21 mouse cellular contexts compared by ENCODE assay signal in genomic region chr2:34468559-34469141, GRCm38 (mm10).
A peak's percentile ranks its signal among the peaks of the same experiment; 100 is the strongest.
DNase-seq lines count a peak whose midpoint lies in the region; ATAC-seq and TF ChIP-seq lines count a peak whose summit lies in the region.
"Had no signal": no experiment of that assay in that cellular context is flagged by ENCODE, and none has a peak within 500 bp of the region (broad histone marks: within the 10 kb centered on the region; RNA-seq: fewer than 3 reads in every experiment).

No protein-coding gene starts in this region.

- no peak overlapping the region for H3K4me3 ChIP-seq in liver, adult 2 months (ENCODE audit: insufficient read depth, low read depth, low read length)
- H3K4me3 ChIP-seq in liver, embryonic 11.5 days (ENCODE audit: low read depth, low read length), result no peak overlapping the region
- H3K4me3 ChIP-seq: forebrain, embryonic 13.5 days; heart, embryonic 13.5 days; midbrain, embryonic 15.5 days; stomach, embryonic 15.5 days had no signal

- no peaks in the 10 kb centered on the region for H3K36me3 ChIP-seq in liver, adult 2 months (ENCODE audit: control insufficient read depth, insufficient read depth, low read length)
- no peaks in the 10 kb centered on the region for H3K36me3 ChIP-seq in liver, embryonic 11.5 days (ENCODE audit: control insufficient read depth, insufficient read depth, low read length)
- H3K36me3 ChIP-seq: heart, embryonic 13.5 days; midbrain, embryonic 15.5 days; stomach, embryonic 15.5 days had no signal

- H3K4me2 ChIP-seq in liver, embryonic 11.5 days, result no peak overlapping the region
- H3K4me2 ChIP-seq: forebrain, embryonic 13.5 days; heart, embryonic 13.5 days; midbrain, embryonic 15.5 days; stomach, embryonic 15.5 days had no signal

- 36% methylated on average over 7 of the region's 7 CpGs for WGBS in liver, adult 2 months
- WGBS in liver, embryonic 11.5 days, result 67% methylated on average over 7 of the region's 7 CpGs

- peaks cover 4% of the 10 kb centered on the region; the same call in 1 of the 2 replicates for H3K79me2 ChIP-seq in liver, adult 2 months (ENCODE audit: control insufficient read depth, insufficient read depth, low read length)

- H3K9ac ChIP-seq in liver, adult 2 months (ENCODE audit: low read depth, low read length), result no peak overlapping the region
- H3K9ac ChIP-seq in liver, embryonic 11.5 days (ENCODE audit: low read depth, low read length), result no peak overlapping the region
- H3K9ac ChIP-seq: forebrain, embryonic 13.5 days; heart, embryonic 13.5 days; liver, embryonic 14.5 days; midbrain, embryonic 15.5 days; stomach, embryonic 15.5 days had no signal

- H3K4me1 ChIP-seq in liver, adult 2 months (ENCODE audit: control insufficient read depth, insufficient read depth, low read length), result 0 out of 2 replicates have a peak, but pooled peaks cover under 1% of the 10 kb centered on the region
- no peaks in the 10 kb centered on the region for H3K4me1 ChIP-seq in liver, embryonic 11.5 days (replicated peaks; ENCODE audit: control insufficient read depth, insufficient read depth, low read length)

- no peak for TF ChIP-seq CTCF in liver, adult 2 months (IDR thresholded peaks at IDR 0.05; ENCODE audit: low read depth, low read length)

- H3K9me3 ChIP-seq in liver, embryonic 11.5 days (ENCODE audit: control insufficient read depth, low read length), result no peaks in the 10 kb centered on the region
- H3K9me3 ChIP-seq: forebrain, embryonic 13.5 days; heart, embryonic 13.5 days; midbrain, embryonic 15.5 days; stomach, embryonic 15.5 days had no signal

- H3K27me3 ChIP-seq in liver, adult 2 months (ENCODE audit: control insufficient read depth, insufficient read depth, low read length), result no peaks in the 10 kb centered on the region
- H3K27me3 ChIP-seq in liver, embryonic 11.5 days (replicated peaks; ENCODE audit: control insufficient read depth, insufficient read depth, low read length), result no peaks in the 10 kb centered on the region
- H3K27me3 ChIP-seq: CH12.LX; forebrain, embryonic 13.5 days; heart, embryonic 13.5 days; midbrain, embryonic 15.5 days; stomach, embryonic 15.5 days had no signal

- H3K27ac ChIP-seq in liver, adult 2 months (replicated peaks; ENCODE audit: insufficient read depth, low read depth, low read length), result no peak overlapping the region
- H3K27ac ChIP-seq in liver, embryonic 11.5 days (ENCODE audit: low read depth, low read length), result no peak overlapping the region
- H3K27ac ChIP-seq: forebrain, embryonic 13.5 days; heart, embryonic 13.5 days; liver, embryonic 14.5 days; midbrain, embryonic 15.5 days; stomach, embryonic 15.5 days had no signal

- TF ChIP-seq POLR2A in liver, adult 2 months (IDR thresholded peaks at IDR 0.05; ENCODE audit: extremely low read depth, insufficient read depth, low read length), result no peak

- DNase-seq in liver, adult 2 months (ENCODE audit: extremely low read depth, low read depth, low spot score), result peak; percentile 33
- no peak for DNase-seq in liver, embryonic 11.5 days (ENCODE audit: low spot score)
- DNase-seq in 3134 (ENCODE audit: extremely low read depth, insufficient read length, low spot score) (peak; percentile 22), 416B (ENCODE audit: low read depth) (peak; percentile 73)
- peak; percentile 32 for DNase-seq in adrenal gland, postnatal 25 days
- DNase-seq in embryo, embryonic 9.5 days (ENCODE audit: extremely low spot score), result no peak
- DNase-seq in thymus, postnatal 4 days, result no peak
- DNase-seq in left cerebral cortex, adult 9 months (ENCODE audit: low spot score in 2 of 2), result no peak
- DNase-seq: cerebellum, adult 11 months; cerebellum, postnatal 14 days; gastrocnemius, postnatal 36 days; heart, postnatal 36 days; kidney, adult 9 months; right cerebral cortex, adult 18-20 months; thymus, postnatal 14 days had no signal

- ATAC-seq in liver, embryonic 11.5 days (replicated peaks; ENCODE audit: low FRiP score), result no peak
- ATAC-seq: forebrain, embryonic 13.5 days; midbrain, embryonic 15.5 days had no signal

Comparison
In these comparisons a context has a peak if more than half of its experiments do, and no peak if none do; other contexts are left out.
1. DNase-seq: peak in liver, adult 2 months (single experiment), 3134 (single experiment), 416B (single experiment) and adrenal gland, postnatal 25 days (single experiment); none in liver, embryonic 11.5 days (single experiment), embryo, embryonic 9.5 days (single experiment), thymus, postnatal 4 days (single experiment) and left cerebral cortex, adult 9 months (0 of 2).